Mouse (Mus musculus): ENCODE data around the gene Ndel1.

Ndel1 gene

DNA sequence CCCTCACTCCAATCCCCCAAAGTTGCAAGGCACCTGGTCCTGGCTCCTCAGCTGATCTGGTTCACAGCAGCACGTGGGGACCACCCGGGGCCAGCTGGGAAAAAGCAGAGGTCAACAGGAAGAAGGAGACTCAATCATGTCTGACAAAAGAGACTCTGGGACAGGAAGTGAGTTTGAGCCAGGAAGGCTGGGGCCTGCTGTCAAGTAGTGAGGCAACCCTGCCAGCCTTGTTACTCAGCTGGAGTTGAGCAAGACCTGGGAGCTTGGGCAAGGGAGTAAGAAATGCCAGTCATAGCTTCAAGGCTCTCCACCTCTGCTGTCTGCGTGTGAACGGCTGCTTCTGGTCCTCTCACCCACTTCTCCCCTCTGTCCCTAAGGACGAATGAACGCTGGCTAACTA lies at the start of gene Ndel1:
TSS of gene Ndel1 (minus strand) at position 111 of the 400 bp plus-strand sequence.
- DNase-seq (ENCODE audit: low spot score in 2 of 2): no peak

DNA sequence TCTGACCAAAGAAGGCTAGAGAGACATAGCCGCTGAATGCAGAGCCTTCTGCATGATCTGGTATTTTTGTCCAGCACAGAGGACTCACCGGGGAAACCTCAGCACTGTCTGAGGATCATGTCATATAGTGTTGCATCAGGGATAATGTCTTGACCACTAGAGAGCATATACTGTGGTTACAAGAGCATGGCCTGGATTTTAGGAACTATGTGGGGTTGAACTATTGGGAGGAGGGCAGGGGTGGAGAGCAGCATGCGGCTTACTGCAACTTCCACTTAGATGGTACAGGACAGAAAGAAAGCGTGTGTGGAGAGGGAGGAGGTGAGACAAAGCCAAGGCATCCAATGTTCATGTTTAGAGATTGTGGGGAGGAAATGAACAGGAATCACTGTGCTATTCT lies 42.9 kb upstream of the Ndel1 start:
- no peak for DNase-seq (ENCODE audit: low spot score in 2 of 2)

DNA sequence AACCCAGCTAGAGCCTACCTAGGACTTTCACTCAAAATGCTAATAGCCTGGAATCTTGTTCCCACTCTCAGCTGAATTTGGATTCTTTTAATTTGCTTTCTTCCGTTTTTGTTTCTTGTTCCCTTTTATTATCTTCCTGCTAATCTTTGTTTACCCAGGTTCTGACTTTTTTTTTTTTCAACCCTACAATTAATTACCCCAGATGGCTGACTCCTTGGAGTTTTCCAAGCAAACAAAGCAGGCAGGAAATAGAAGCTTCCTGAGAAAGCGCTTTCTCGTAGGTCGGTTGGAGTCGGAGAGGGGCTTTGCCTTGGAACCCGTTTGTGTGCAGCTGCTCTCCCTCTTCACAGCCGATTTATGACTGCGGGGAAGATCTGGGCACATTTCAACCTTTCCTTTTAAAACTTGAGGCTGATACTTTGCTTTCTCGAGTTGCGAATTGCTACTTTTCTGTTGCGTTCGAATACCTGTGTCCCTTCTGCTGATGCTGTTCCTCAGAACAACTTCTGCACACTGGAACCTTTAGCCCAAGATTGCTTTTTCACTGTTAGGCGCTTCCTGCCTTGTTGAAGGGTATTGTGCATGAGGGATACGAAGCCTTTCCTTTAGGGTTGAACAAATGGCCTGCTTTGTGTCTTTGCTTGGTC lies 40.0 kb upstream of the Ndel1 start:
- DNase-seq (ENCODE audit: low spot score in 2 of 2): no peak

DNA sequence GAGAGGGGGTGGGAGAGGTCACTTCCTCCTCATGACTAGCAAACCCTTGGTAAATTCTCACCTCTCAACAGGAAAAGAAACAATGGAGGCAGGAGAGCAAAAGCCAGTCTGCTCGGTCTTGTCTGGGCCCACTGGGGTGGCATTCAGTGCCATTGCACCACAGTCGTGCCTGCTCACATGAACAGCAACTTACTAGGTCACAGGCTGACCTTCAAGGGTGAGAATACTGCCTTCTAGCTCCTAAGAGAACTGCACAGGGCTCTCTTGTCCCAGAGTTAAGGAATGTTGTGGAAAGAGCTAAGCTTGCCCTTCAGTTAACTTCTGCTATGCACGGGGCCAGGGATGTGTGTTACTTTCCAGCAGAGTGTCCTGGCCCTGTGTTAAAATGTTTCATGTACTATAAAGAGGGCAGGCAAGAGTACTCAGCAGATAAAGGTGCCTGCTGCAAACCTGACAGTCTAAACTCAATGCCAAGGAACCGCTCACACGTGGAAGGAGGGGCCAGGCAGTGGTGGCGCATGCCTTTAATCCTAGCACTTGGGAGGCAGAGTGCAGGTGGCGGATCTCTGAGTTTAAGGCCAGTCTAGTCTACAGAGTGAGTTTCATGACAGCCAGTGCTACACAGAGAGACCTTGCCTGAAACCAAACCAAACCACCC lies 37.3 kb upstream of the Ndel1 start:
- no peak for DNase-seq (ENCODE audit: low spot score in 2 of 2)

DNA sequence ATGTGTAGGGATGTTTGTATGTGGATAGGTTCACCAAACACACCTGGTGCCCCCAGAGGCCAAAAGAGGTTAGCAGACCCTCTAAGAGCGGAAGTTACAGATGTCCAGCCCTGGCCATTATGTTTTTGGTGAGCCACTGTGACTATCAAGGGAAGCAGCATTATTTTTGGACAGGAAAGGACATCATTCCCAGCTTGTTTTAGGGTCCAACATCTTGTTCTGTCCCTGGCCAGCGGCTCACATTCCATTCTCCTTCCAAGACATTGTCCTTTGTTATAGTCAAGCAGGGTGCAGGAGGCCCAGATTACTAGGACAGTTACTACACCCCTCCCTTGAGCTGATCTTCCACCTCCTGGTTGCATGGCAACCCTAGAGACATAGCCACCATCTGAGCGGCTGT lies 35.6 kb upstream of the Ndel1 start:
- DNase-seq (ENCODE audit: low spot score in 2 of 2): no peak

DNA sequence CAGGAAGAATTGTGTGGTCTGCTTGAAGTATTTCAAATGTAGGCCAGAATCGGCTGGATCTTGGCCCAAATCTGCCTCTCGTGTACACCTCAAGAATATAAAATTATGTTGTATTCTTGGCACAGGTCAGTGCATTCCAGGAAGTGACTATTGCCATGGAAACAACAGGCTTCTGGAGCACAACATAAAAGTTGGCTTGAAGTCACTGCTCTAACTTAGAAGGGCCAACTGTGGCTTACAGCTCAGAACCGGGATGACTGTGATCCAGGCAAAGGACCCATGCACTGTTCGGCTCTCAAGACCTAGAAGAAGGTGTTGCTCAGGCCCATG lies 34.8 kb upstream of the Ndel1 start:
- DNase-seq (ENCODE audit: low spot score in 2 of 2): no peak

DNA sequence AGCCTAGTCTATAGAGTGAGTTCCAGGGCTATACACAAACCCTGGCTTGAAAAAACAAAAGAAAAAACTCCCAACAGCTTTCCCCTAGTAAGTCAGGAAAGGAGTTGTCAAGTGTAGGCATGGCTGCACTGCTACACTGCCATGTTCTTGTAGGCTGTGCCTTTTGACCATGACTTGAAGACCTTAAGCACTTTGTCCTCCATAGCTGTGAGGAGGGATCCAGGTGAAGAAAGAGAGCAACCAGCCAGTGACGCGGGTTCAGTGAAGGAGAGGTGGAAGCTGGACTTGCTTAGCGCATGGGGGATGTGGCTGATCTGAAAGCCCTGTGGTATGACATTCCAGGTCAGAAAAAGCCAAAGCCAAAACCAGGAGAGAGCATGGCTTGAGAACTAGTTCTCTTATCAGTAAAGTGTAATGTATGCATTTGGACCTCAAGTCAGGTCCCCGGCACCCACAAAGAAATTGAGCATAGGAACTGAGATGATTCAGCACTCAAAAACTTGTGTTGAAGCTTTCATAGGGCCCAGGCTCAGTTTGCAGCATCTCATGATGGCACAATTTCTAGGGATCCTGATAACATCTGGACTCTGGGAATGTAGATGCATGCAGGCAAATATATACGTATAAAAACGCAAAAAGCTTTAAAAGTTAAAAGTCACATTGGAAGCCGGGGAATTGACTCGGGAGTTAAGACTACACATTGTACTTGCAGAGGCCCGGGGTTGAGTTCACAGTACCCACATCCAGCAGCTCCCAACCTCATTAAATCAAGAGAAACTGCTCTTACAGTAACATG lies 34.2 kb upstream of the Ndel1 start:
- no peak for DNase-seq (ENCODE audit: low spot score in 2 of 2)

DNA sequence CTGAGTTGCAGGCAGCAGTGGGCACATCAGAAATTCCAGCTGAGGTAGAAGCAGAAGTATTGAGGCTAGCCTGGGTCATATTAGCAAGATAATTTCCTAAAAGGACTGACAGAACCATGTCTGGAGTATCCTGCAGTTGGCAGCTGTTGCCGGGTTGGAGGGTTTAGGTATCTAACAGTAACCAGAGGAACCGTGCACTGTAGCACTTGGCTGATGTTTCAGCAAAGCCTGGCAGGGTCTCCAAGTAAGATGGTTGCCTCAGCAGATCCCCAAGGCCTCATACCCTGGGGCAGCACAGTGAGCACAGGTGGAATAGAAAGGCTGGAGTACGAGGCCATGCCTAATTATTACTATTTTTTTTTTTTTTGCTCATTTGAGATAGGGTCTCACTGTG lies 33.5 kb upstream of the Ndel1 start:
- no peak for DNase-seq (ENCODE audit: low spot score in 2 of 2)

DNA sequence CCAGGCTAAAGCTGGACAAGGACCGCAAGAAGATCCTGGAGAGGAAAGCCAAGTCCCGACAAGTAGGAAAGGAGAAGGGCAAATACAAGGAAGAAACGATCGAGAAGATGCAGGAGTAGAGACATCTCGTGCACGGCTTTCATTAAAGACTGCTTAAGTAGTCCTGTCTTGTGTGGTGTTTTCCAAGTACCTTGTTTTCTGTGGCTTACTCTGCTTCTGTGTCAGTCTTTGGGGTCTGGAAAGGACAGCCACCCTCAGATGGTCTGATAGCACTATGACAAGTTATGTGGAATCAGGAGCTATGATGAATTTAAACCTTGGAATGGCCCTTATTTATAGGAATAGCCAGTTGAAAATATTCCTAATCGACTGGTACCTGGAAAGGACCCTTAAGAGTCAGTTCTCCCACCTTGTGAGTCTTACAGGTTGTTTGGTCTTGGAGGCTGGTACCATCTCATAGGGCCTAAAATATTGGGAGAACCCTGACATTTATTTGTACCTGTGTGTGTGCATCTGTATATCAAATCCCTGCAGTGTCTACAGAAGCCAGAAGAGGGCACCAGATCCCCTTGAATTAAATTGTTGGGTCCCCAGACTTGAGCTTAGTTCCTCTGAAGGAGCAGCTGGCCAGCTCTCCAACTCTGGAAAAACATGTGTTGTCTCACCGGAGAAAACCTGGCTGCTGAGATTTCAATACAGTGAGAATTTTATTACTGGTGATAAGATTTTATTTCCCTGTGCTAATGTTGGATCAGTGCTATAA lies 32.9 kb upstream of the Ndel1 start:
- DNase-seq (ENCODE audit: low spot score in 2 of 2): peak; percentile 44 to 60

DNA sequence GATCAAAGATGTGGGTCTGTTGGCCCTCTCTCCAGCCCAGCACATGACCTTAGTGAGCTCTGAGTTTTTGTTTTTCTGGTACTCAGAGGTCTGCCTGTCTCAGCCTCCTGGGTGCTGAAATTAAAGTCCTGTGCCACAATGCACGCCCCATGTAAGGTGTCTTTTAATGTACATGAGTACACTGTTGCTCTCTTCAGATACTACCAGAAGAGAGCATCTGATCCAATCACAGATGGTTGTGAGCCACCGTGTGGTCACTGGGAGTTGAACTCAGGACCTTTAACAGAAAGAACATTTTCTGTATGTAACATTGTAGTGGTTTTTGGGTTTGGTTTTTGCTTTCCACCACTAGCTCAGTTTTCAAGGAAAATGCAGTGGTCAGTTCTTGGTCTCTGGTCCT lies 32.1 kb upstream of the Ndel1 start:
- no peak for DNase-seq (ENCODE audit: low spot score in 2 of 2)

DNA sequence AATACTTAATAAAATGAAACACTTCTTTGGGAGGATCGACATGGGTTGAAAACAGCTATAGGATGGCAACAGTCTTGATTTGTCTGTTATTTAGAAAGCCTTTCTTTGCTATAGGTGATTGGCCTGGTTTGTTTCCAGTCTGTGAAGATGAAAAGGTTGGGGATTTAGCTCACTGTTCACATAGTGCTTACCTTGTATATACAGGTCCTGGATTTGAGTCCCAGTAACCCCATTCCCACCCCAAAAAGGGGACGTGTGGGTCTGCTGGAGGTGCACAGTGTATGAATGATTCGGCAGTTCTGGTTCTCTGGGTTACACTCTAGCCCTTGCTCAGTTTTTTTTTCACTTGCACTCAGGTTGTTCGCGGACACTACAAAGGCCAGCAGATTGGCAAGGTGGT lies 31.2 kb upstream of the Ndel1 start:
- no peak for DNase-seq (ENCODE audit: low spot score in 2 of 2)

DNA sequence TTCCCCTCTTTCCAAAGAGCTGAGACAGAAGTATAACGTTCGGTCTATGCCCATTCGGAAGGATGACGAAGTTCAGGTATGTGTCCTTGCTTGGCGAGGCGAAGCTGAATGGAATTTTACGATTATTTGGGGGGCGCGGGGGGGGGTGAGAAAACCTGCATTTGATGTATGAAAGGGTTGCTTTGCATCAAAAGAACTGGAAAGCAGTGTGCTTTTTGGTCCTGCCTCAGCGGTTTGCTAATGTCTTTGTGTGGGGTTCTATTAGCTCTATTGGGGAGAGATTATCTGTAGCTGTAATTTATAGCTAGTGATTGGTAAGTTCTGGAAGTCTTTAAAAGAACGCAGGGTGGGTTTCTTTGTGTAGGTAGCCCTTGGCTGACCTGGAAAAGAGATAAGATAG lies 30.7 kb upstream of the Ndel1 start:
- no peak for DNase-seq (ENCODE audit: low spot score in 2 of 2)

DNA sequence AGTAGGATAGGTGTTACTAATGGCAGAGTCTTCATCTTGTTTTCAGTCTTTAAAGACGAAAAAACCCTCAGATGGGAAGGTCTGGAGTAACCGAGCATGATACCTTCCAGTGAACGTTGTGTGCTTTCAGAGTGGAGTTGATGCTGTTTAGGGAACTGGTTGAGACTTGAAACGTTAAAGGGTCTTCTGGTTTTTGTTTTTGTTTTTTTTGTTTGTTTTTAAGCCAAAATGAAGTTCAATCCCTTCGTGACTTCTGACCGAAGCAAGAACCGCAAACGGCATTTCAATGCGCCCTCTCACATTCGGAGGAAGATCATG lies 30.3 kb upstream of the Ndel1 start:
- DNase-seq (ENCODE audit: low spot score in 2 of 2): no peak

DNA sequence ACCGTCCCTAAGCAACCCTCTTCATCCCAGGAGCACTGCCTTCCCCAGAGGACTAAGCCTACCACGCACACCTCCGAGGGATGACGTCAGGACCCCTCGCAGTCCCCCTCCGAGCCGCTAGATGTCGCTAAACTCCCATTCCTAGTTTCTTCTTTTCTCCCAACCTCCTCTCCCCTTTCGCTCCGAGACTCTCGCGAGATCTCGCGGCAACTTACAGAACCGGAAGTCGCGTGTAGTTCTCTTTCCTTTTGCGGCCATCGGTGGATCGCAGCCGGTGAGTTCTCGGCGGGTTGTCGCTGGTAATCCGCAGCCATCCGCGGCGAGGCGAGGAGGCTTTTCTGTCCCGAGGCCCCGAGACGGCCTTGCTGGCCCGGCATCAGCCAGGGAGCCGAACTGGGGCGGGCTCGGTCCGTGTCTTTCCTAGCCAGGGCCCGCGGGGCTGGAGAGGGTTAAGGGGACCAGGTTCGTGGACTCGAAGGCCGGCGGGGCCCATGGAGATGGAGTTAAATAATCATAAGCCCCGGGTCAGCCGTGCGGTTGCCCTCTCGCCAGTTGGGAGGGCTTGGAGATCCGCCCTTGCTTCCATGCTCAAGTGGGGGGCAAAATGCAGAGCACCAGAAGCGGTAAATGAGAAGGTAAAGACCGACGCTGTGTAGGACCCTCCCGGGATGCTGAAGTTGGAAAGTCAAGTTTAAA lies 29.8 kb upstream of the Ndel1 start, which contains the start of gene Rpl26:
TSS of gene Rpl26 (plus strand) at position 233 of the 696 bp plus-strand sequence.
- peak; percentile 97 to 98 for DNase-seq (ENCODE audit: low spot score in 2 of 2)

DNA sequence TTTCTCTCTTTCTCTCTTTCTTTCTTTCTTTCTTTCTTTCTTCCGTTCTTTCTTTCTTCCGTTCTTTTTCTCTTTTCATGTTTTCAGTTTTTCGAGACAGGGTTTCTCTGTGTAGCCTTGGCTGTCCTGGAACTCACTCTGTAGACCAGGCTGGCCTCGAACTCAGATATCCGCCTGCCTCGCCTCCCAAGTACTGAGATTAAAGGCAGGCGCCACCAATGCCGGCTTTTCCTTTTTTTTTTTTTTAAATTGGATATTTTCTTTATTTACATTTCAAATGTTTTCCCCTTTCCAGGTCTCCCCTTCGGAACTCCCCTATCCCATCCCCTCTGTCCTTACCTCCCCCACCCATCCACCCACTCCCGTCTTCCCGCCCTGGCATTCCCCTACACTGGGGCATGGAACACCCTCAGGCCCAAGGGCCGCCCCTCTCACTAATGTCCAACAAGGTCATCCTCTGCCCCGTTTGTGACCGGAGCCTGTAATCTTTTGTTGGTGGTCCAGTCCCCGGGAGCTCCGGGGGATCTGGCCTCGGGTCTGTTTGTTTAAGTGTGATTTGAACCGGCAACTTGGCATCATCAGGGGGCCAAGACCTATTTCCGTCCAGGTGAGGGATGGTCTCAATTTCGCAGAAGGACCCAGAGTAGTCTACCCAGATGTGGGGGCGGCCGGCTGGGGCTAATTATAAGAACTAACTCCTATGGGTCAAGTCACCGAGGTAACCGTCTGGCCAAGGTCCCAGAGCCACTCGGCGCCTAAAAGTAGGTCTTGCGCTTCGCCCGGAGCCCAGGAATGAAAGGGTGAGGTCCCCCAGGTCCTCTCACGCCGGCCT lies 29.1 kb upstream of the Ndel1 start:
- no peak for DNase-seq (ENCODE audit: low spot score in 2 of 2)

DNA sequence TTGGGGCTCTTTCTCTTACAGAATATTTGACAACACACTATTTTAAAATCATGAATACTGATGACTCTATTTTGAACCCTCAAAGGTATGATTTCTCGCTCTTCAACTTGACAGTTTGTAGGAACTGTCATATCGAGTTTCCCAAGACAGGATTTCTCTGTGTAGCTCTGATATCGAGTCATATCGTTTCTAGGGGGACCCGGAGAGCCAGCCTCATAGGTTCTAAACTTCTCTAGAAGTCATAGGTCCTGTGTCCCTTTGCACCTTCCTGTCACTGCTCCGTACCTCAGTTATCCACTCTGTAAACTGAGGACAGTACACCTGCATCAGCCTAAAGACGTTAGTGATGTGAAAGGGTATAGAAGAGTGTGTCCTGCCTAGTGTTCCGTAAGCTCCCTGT lies 28.2 kb upstream of the Ndel1 start:
- no peak for DNase-seq (ENCODE audit: low spot score in 2 of 2)

DNA sequence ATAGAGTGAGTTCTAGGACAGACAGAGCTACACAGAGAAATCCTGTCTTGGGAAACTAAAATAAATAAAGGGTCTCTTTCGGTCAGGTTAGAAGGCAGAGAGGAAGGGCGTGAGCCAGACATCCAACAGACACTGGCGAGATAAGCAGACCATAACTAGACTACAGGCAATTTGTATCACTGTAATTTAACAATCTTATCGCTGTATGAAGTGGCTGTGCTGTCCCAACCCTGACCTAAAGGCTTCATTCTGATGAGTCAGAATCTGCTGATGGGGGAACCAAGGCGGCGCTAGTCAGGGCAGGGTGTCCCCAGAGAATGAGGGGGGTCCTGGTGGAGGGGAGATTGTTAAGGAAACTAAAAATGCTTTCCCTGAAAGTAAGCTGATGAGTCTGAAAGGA lies 27.1 kb upstream of the Ndel1 start:
- no peak for DNase-seq (ENCODE audit: low spot score in 2 of 2)

DNA sequence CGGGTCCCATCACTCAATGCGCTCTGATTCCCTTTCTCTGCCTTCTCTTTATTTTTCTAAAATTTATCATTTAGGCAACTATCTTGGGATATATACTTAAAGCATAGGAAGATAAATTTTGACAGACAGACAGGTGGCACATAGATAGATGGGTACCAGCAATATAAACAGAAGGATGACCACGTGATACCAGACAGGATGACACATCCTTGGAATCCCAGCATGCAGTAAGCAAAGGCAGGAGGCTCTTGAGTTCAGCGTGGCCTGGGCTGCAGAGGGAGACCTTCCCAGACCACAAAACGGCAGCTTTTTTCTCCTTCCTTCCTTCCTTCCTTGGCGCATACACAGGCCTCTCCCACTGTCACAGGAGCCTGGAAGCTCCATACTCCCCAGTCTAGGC lies 26.2 kb upstream of the Ndel1 start:
- no peak for DNase-seq (ENCODE audit: low spot score in 2 of 2)

DNA sequence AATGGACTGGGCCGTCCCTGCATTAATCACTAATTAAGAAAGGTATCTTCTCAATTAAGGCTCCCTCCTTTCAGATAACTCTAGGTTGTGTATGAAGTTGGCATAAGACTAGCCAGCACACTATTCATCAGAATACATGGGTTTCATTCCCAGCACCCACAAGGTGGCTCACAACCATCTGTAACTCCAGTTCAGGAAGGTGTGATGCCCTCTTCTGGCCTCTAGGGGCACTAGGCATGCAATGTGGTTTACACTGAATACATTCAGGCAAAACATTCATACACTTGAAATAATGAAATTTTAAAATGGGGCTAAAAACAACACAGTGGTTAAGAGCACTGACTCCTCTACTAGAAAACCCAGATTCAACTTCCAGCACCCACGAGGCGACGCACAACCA lies 25.5 kb upstream of the Ndel1 start:
- DNase-seq (ENCODE audit: low spot score in 2 of 2): no peak

DNA sequence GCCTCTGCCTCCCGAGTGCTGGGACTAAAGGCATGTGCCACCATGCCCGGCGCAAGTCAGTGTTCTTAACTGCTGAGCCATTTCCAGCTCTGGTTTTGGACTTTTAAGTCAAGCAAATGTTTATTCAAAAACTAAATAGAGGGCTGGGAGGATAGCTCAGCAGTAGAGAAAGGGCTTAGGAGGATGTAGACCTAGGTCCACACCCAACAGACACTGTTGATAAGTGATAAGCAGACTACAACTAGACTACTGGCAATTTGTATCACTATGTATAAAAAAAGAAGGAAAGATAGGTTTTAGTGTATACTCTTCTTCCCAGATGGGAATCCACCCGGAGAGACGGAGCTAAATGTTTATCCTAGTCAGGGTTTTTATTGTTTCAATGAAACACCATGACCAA lies 24.6 kb upstream of the Ndel1 start:
- no peak for DNase-seq (ENCODE audit: low spot score in 2 of 2)

DNA sequence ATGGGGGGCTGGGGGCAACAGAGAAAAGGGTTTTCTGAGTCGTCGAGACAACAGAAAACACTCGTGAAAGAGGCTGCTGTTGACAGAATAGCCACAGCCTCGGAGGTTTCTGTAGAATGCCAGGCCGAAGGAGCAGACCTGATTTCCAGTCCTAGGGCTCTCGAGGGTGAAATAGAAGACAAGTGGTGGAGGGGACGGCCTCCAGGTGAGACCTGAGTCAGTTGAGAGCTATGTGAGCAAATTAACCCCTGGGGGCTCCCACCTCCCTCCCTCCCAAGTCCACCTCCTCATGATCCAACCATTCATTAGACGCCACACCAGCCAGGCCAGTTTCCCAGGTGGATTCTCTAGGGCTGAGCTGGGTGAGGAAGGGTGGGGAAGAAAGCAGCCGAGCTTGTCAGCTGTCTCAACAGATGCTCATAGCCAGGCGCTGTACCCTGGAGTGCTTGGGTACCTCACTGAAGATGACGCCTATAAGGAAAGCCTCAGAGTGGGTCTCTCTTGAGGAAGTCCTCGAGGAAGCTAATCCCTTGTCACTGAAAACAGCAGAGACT lies 22.3 kb upstream of the Ndel1 start:
- DNase-seq (ENCODE audit: low spot score in 2 of 2): no peak
